Mouse (Mus musculus): ENCODE results near the gene Ncbp3. TPM values are rescaled to one million over a fixed set of nuclear protein-coding genes. Genes with fewer than 3 reads are reported as not detected.

Gene Ncbp3
- polyA plus RNA-seq, 1 experiment, result 3.5 TPM

DNA sequence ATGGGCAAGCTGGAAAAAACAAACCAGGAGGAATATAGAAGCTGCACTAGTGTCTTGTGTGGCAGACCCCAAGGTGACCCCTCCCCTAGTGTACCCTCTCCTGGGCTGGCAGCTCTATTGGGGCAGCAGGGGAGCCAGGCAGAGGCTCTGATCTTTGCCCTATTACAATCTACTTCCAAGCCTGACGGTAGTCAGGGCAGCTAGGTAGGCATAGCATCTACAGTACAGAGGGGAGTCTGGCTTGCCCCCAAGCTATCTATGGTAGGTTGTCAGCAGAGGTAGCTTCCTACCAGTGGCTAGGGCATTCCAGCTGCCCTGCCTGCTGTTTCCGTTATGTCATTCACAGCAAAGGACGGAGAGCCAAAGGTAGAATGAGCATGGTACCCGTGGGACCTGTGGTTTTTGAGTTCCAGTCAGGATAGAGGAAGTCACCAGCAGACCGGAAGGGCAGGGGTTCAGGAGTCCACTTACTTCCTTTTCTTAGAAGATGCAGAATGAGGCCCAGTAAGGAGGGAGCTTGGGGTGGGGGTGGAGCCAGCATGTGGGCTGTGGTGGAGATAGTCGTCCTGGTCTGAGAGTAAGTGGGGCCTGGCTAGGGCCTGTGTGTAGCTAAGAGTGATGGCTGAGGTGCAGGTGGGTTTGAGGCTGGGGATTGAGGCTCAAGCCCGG lies 23.2 kb upstream of the Ncbp3 start:
- Histone ChIP-seq H3K4me2 (ENCODE audit: low read depth) (no peak overlapping the region), H3K79me2 (ENCODE audit: control insufficient read depth, insufficient read depth) (no peaks in the 10 kb centered on the region), H3K27me3 (ENCODE audit: control insufficient read depth, insufficient read depth, insufficient read length) (no peaks in the 10 kb centered on the region), H3K36me3 (ENCODE audit: control insufficient read depth, insufficient read depth) (no peaks in the 10 kb centered on the region), H3ac (ENCODE audit: control insufficient read depth, insufficient read length) (no peak overlapping the region), H3K4me3 (no peak overlapping the region)
- TF ChIP-seq POLR2A (IDR thresholded peaks at IDR 0.05; ENCODE audit: insufficient read length, low read depth) (no peak), REST (IDR thresholded peaks at IDR 0.05; ENCODE audit: insufficient read depth, insufficient read length) (no peak), MAX (IDR thresholded peaks at IDR 0.05; ENCODE audit: low read depth) (no peak), TCF3 (IDR thresholded peaks at IDR 0.05; ENCODE audit: insufficient read length, low read depth) (no peak), POLR2AphosphoS2 (IDR thresholded peaks at IDR 0.05; ENCODE audit: insufficient read length, low read depth) (no peak), MYOD1 (IDR thresholded peaks at IDR 0.05; ENCODE audit: control insufficient read depth in 1 of 3, insufficient read length in 2 of 3, low read depth in 2 of 3) (no peak), MYOG (IDR thresholded peaks at IDR 0.05; ENCODE audit: control insufficient read depth in 1 of 3, insufficient read depth in 1 of 3, insufficient read length in 2 of 3, low read depth in 2 of 3) (no peak), E2F4 (IDR thresholded peaks at IDR 0.05; ENCODE audit: insufficient read depth) (no peak), TCF12 (IDR thresholded peaks at IDR 0.05; ENCODE audit: insufficient read depth, poor library complexity, severe bottlenecking) (no peak), SRF (IDR thresholded peaks at IDR 0.05; ENCODE audit: control insufficient read depth, insufficient read length, low read depth) (no peak), USF1 (IDR thresholded peaks at IDR 0.05; ENCODE audit: low read depth) (no peak), CEBPB (IDR thresholded peaks at IDR 0.05; ENCODE audit: insufficient read depth, poor library complexity, severe bottlenecking) (no peak)

GRCm38 (mm10) chr11:73026961-73027360 lies 20.6 kb upstream of the Ncbp3 start:
- Histone ChIP-seq H3K4me3 (no peak overlapping the region), H3ac (ENCODE audit: control insufficient read depth, insufficient read length) (no peak overlapping the region), H3K79me2 (ENCODE audit: control insufficient read depth, insufficient read depth) (no peaks in the 10 kb centered on the region), H3K4me2 (ENCODE audit: low read depth) (no peak overlapping the region), H3K27me3 (ENCODE audit: control insufficient read depth, insufficient read depth, insufficient read length) (no peaks in the 10 kb centered on the region), H3K36me3 (ENCODE audit: control insufficient read depth, insufficient read depth) (no peaks in the 10 kb centered on the region)
- no peak for TF ChIP-seq E2F4 (IDR thresholded peaks at IDR 0.05; ENCODE audit: insufficient read depth)
- no peak for TF ChIP-seq MAX (IDR thresholded peaks at IDR 0.05; ENCODE audit: low read depth)
- TF ChIP-seq REST (IDR thresholded peaks at IDR 0.05; ENCODE audit: insufficient read depth, insufficient read length), result no peak

- Histone ChIP-seq H3K36me3 (ENCODE audit: control insufficient read depth, insufficient read depth) (no peaks in the 10 kb centered on the region), H3K4me2 (ENCODE audit: low read depth) (peak overlapping the region; percentile 67), H3K27me3 (ENCODE audit: control insufficient read depth, insufficient read depth, insufficient read length) (no peaks in the 10 kb centered on the region), H3K4me3 (no peak overlapping the region), H3K79me2 (ENCODE audit: control insufficient read depth, insufficient read depth) (no peaks in the 10 kb centered on the region), H3ac (ENCODE audit: control insufficient read depth, insufficient read length) (no peak overlapping the region)
- TF ChIP-seq TCF3 (IDR thresholded peaks at IDR 0.05; ENCODE audit: insufficient read length, low read depth) (no peak), POLR2A (IDR thresholded peaks at IDR 0.05; ENCODE audit: insufficient read length, low read depth) (peak; percentile 51)
Measured at GRCm38 (mm10) chr11:73030821-73031498, 16.6 kb upstream of the Ncbp3 start.

- H3K4me3 ChIP-seq, result no peak overlapping the region
Measured at GRCm38 (mm10) chr11:73031536-73031935, 16.0 kb upstream of the Ncbp3 start.

GRCm38 (mm10) chr11:73036077-73036476 lies 11.5 kb upstream of the Ncbp3 start:
- TF ChIP-seq CEBPB (IDR thresholded peaks at IDR 0.05; ENCODE audit: insufficient read depth, poor library complexity, severe bottlenecking) (no peak), MYOD1 (IDR thresholded peaks at IDR 0.05; ENCODE audit: control insufficient read depth in 1 of 3, insufficient read length in 2 of 3, low read depth in 2 of 3) (peak in 1 of 3 experiments; percentile 58), TCF12 (IDR thresholded peaks at IDR 0.05; ENCODE audit: insufficient read depth, poor library complexity, severe bottlenecking) (peak; percentile 27), MYOG (IDR thresholded peaks at IDR 0.05; ENCODE audit: control insufficient read depth in 1 of 3, insufficient read depth in 1 of 3, insufficient read length in 2 of 3, low read depth in 2 of 3) (peak in 2 of 3 experiments; percentile 59 to 66), TCF3 (IDR thresholded peaks at IDR 0.05; ENCODE audit: insufficient read length, low read depth) (no peak), E2F4 (IDR thresholded peaks at IDR 0.05; ENCODE audit: insufficient read depth) (no peak), USF1 (IDR thresholded peaks at IDR 0.05; ENCODE audit: low read depth) (no peak), MAX (IDR thresholded peaks at IDR 0.05; ENCODE audit: low read depth) (no peak), SRF (IDR thresholded peaks at IDR 0.05; ENCODE audit: control insufficient read depth, insufficient read length, low read depth) (no peak), POLR2A (IDR thresholded peaks at IDR 0.05; ENCODE audit: insufficient read length, low read depth) (no peak), POLR2AphosphoS2 (IDR thresholded peaks at IDR 0.05; ENCODE audit: insufficient read length, low read depth) (no peak), REST (IDR thresholded peaks at IDR 0.05; ENCODE audit: insufficient read depth, insufficient read length) (no peak)

More at GRCm38 (mm10) chr11:73031536-73031935, 16.0 kb upstream of the Ncbp3 start:
- no peaks in the 10 kb centered on the region for H3K36me3 ChIP-seq (ENCODE audit: control insufficient read depth, insufficient read depth)
- no peaks in the 10 kb centered on the region for H3K27me3 ChIP-seq (ENCODE audit: control insufficient read depth, insufficient read depth, insufficient read length)
- peak; percentile 90 for TF ChIP-seq TCF3 (IDR thresholded peaks at IDR 0.05; ENCODE audit: insufficient read length, low read depth)
- no peak for TF ChIP-seq CEBPB (IDR thresholded peaks at IDR 0.05; ENCODE audit: insufficient read depth, poor library complexity, severe bottlenecking)
- peak in 2 of 3 experiments; percentile 82 to 97 for TF ChIP-seq MYOD1 (IDR thresholded peaks at IDR 0.05; ENCODE audit: control insufficient read depth in 1 of 3, insufficient read length in 2 of 3, low read depth in 2 of 3)
- TF ChIP-seq MYOG (IDR thresholded peaks at IDR 0.05; ENCODE audit: control insufficient read depth in 1 of 3, insufficient read depth in 1 of 3, insufficient read length in 2 of 3, low read depth in 2 of 3), result peak; percentile 95 to 99 (median 99)
- peak; percentile 91 for TF ChIP-seq TCF12 (IDR thresholded peaks at IDR 0.05; ENCODE audit: insufficient read depth, poor library complexity, severe bottlenecking)
- H3ac ChIP-seq (ENCODE audit: control insufficient read depth, insufficient read length), result no peak overlapping the region
- peak overlapping the region; percentile 67 for H3K4me2 ChIP-seq (ENCODE audit: low read depth)
- H3K79me2 ChIP-seq (ENCODE audit: control insufficient read depth, insufficient read depth), result no peaks in the 10 kb centered on the region

More at GRCm38 (mm10) chr11:73036077-73036476, 11.5 kb upstream of the Ncbp3 start:
- H3ac ChIP-seq (ENCODE audit: control insufficient read depth, insufficient read length), result no peak overlapping the region
- H3K27me3 ChIP-seq (ENCODE audit: control insufficient read depth, insufficient read depth, insufficient read length), result no peaks in the 10 kb centered on the region
- no peaks in the 10 kb centered on the region for H3K36me3 ChIP-seq (ENCODE audit: control insufficient read depth, insufficient read depth)
- H3K4me3 ChIP-seq, result no peak overlapping the region
- no peaks in the 10 kb centered on the region for H3K79me2 ChIP-seq (ENCODE audit: control insufficient read depth, insufficient read depth)
- H3K4me2 ChIP-seq (ENCODE audit: low read depth), result no peak overlapping the region
